ENCODE assay signal across 15 mouse cellular contexts in the genomic region with DNA sequence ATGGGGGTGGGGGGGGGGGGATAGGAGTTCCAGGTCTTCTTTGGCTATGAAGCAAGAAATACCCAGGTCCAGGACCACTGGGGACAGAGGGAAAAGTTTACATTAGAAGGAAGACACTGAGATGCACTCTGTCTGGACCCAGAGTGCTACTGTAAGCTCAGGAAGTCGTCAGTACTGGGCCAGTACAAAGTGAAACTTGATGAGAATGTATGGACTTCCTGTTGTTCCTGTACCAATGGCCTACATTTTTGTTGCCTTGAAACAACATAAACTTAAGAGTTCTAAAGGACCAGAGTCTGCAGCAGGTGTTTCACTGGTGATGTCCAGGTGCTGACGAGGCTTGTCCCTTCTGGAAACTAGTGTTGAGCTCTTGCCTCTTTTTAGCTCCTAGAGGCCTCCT. TPM values are rescaled to one million over a fixed set of nuclear protein-coding genes. Genes with fewer than 3 reads are reported as not detected.
DNase-seq lines count a peak whose midpoint lies in the region; ATAC-seq and TF ChIP-seq lines count a peak whose summit lies in the region.
"Had no signal": no experiment of that assay in that cellular context is flagged by ENCODE, and none has a peak within 500 bp of the region (broad histone marks: within the 10 kb centered on the region; RNA-seq: fewer than 3 reads in every experiment).

No protein-coding gene starts in this region.

- peaks cover 0 to 16% of the 10 kb centered on the region in 2 experiments; a peak in 3 of 4 replicates for H3K4me1 ChIP-seq in heart, embryonic 14.5 days (ENCODE audit: control insufficient read depth in 2 of 2, insufficient read depth in 2 of 2, low read length in 2 of 2)
- peaks cover 13% of the 10 kb centered on the region; the same call in 1 of the 2 replicates for H3K4me1 ChIP-seq in heart, embryonic 10.5 days
- peaks cover 6% of the 10 kb centered on the region for H3K4me1 ChIP-seq in testis, adult 2 months (ENCODE audit: control insufficient read depth, insufficient read depth, low read length)
- peaks cover 35% of the 10 kb centered on the region for H3K4me1 ChIP-seq in liver, embryonic 12.5 days

- H3K9ac ChIP-seq in heart, embryonic 14.5 days (ENCODE audit: low read length), result no peak overlapping the region
- no peak overlapping the region; the same call in 1 of the 2 replicates for H3K9ac ChIP-seq in liver, embryonic 12.5 days

- TF ChIP-seq CTCF in testis, adult 2 months (IDR thresholded peaks at IDR 0.05; ENCODE audit: control insufficient read depth, insufficient read depth, insufficient replicate concordance, low read depth, low read length), result no peak

- no peak overlapping the region for H3K4me3 ChIP-seq in heart, embryonic 14.5 days (ENCODE audit: control insufficient read depth in 1 of 2, insufficient read depth in 1 of 2, low read depth in 1 of 2, low read length in 2 of 2)
- H3K4me3 ChIP-seq in heart, embryonic 10.5 days, result no peak overlapping the region; the same call in 1 of the 2 replicates
- peak overlapping the region; percentile 44 for H3K4me3 ChIP-seq in testis, adult 2 months (ENCODE audit: control insufficient read depth, low read depth, low read length)
- no peak overlapping the region for H3K4me3 ChIP-seq in liver, embryonic 12.5 days

- ATAC-seq in heart, embryonic 14.5 days (ENCODE audit: insufficient number of reproducible peaks, insufficient read depth, low FRiP score, low read depth), result no peak
- no peak for ATAC-seq in liver, embryonic 12.5 days
- ATAC-seq: forebrain, embryonic 14.5 days; hindbrain, postnatal 0 days; Patski had no signal

- H3K4me2 ChIP-seq in heart, embryonic 14.5 days (ENCODE audit: low read length), result peak overlapping the region; percentile 68
- H3K4me2 ChIP-seq in liver, embryonic 12.5 days, result peak overlapping the region; percentile 84

- no peak overlapping the region for H3K27ac ChIP-seq in heart, embryonic 14.5 days (replicated peaks in 1 of 2; ENCODE audit: control insufficient read depth in 1 of 2, insufficient read depth in 1 of 2, low read depth in 2 of 2, low read length in 2 of 2)
- H3K27ac ChIP-seq in heart, embryonic 10.5 days, result no peak overlapping the region
- H3K27ac ChIP-seq in testis, adult 2 months (ENCODE audit: control insufficient read depth, insufficient read depth, low read depth, low read length), result no peak overlapping the region
- H3K27ac ChIP-seq in liver, embryonic 12.5 days, result no peak overlapping the region

- peaks cover 3% of the 10 kb centered on the region; the same call in 1 of the 2 replicates for H3K9me3 ChIP-seq in heart, embryonic 14.5 days (ENCODE audit: control insufficient read depth, low read length)
- no peaks in the 10 kb centered on the region; the same call in 1 of the 2 replicates for H3K9me3 ChIP-seq in heart, embryonic 10.5 days
- no peaks in the 10 kb centered on the region for H3K9me3 ChIP-seq in liver, embryonic 12.5 days (replicated peaks)
- H3K9me3 ChIP-seq: embryonic facial prominence, embryonic 15.5 days had no signal

- TF ChIP-seq POLR2A in testis, adult 2 months (IDR thresholded peaks at IDR 0.05; ENCODE audit: control insufficient read depth, low read depth, low read length), result no peak

- WGBS in heart, embryonic 14.5 days, result 67% methylated on average over 2 of the region's 2 CpGs
- 69% methylated on average over 2 of the region's 2 CpGs for WGBS in heart, embryonic 10.5 days
- WGBS in liver, embryonic 12.5 days (ENCODE audit: insufficient replicate concordance), result 58% methylated on average over 2 of the region's 2 CpGs

- no peaks in the 10 kb centered on the region for H3K27me3 ChIP-seq in heart, embryonic 14.5 days (ENCODE audit: control insufficient read depth, insufficient read depth, low read length)
- no peaks in the 10 kb centered on the region for H3K27me3 ChIP-seq in heart, embryonic 10.5 days (ENCODE audit: insufficient read depth, poor library complexity, severe bottlenecking)
- no peaks in the 10 kb centered on the region for H3K27me3 ChIP-seq in testis, adult 2 months (ENCODE audit: control insufficient read depth, insufficient read depth, low read length)
- H3K27me3 ChIP-seq in liver, embryonic 12.5 days (replicated peaks), result no peaks in the 10 kb centered on the region
- H3K27me3 ChIP-seq: embryonic facial prominence, embryonic 15.5 days; Patski had no signal

- no peaks in the 10 kb centered on the region for H3K36me3 ChIP-seq in heart, embryonic 14.5 days (ENCODE audit: control insufficient read depth, insufficient read depth, low read length)
- H3K36me3 ChIP-seq in heart, embryonic 10.5 days, result no peaks in the 10 kb centered on the region
- H3K36me3 ChIP-seq in testis, adult 2 months (ENCODE audit: control insufficient read depth, insufficient read depth, low read length), result peaks cover 2% of the 10 kb centered on the region
- H3K36me3 ChIP-seq in liver, embryonic 12.5 days, result peaks cover 3% of the 10 kb centered on the region; the same call in 1 of the 2 replicates
- H3K36me3 ChIP-seq: embryonic facial prominence, embryonic 15.5 days had no signal

- no peak for DNase-seq in heart, embryonic 10.5 days (ENCODE audit: low spot score)
- no peak for DNase-seq in testis, postnatal 10 days (ENCODE audit: low spot score)
- no peak for DNase-seq in frontal cortex, adult 2 months (ENCODE audit: extremely low spot score in 1 of 2, low spot score in 1 of 2)
- no peak for DNase-seq in layer of hippocampus, postnatal 25 days (ENCODE audit: extremely low spot score in 1 of 2, low spot score in 1 of 2)
- no peak for DNase-seq in frontal cortex, postnatal 25 days (ENCODE audit: low spot score in 2 of 2)
- DNase-seq: adrenal gland, adult 8-10 months; cerebellum, postnatal 14 days; spleen, adult 18-20 months had no signal

RNA-seq across cellular contexts. Expression of gene Zc3h7a, which starts 1.2 kb away (rescaled TPM):
- polyA plus RNA-seq in heart, embryonic 14.5 days (2014; fragmentation: Nextera tagmentation; extraction: Ambion mirVana), result 70.6 and 72.1 TPM in 2 replicates
- 78.2 and 82.7 TPM in 2 replicates for polyA plus RNA-seq in heart, embryonic 10.5 days (2016; fragmentation: Nextera tagmentation; extraction: Ambion mirVana)
- polyA plus RNA-seq in testis, adult 2 months (2012; rRNA removed), result 42.5 and 51.5 TPM in 2 replicates
- polyA plus RNA-seq in liver, embryonic 12.5 days (2016; fragmentation: Nextera tagmentation; extraction: Ambion mirVana), result 52.5 and 55.0 TPM in 2 replicates
- polyA plus RNA-seq in frontal cortex, adult 2 months (2012; rRNA removed), result 90.4 and 104 TPM in 2 replicates
- 10 to 100 TPM; 58.0 to 80.6 TPM for total RNA-seq in layer of hippocampus, postnatal 25 days (2021)

RNA-seq across cellular contexts. Expression of gene Rsl1d1, which starts 25.7 kb away (rescaled TPM):
- polyA plus RNA-seq in heart, embryonic 14.5 days (2014; fragmentation: Nextera tagmentation; extraction: Ambion mirVana), result 119 and 124 TPM in 2 replicates
- 178 and 219 TPM in 2 replicates for polyA plus RNA-seq in heart, embryonic 10.5 days (2016; fragmentation: Nextera tagmentation; extraction: Ambion mirVana)
- 7.1 and 8.3 TPM in 2 replicates for polyA plus RNA-seq in testis, adult 2 months (2012; rRNA removed)
- polyA plus RNA-seq in liver, embryonic 12.5 days (2016; fragmentation: Nextera tagmentation; extraction: Ambion mirVana), result 207 TPM in 2 replicates
- polyA plus RNA-seq in frontal cortex, adult 2 months (2012; rRNA removed), result 41.9 and 45.8 TPM in 2 replicates
- total RNA-seq in layer of hippocampus, postnatal 25 days (2021), result 10 to 100 TPM; 54.1 to 55.0 TPM

RNA-seq across cellular contexts. Expression of gene Txndc11, which starts 43.0 kb away (rescaled TPM):
- polyA plus RNA-seq in heart, embryonic 14.5 days (2014; fragmentation: Nextera tagmentation; extraction: Ambion mirVana), result 31.9 and 33.8 TPM in 2 replicates
- polyA plus RNA-seq in heart, embryonic 10.5 days (2016; fragmentation: Nextera tagmentation; extraction: Ambion mirVana), result 32.8 and 40.8 TPM in 2 replicates
- polyA plus RNA-seq in testis, adult 2 months (2012; rRNA removed), result 9.0 and 11.6 TPM in 2 replicates
- polyA plus RNA-seq in liver, embryonic 12.5 days (2016; fragmentation: Nextera tagmentation; extraction: Ambion mirVana), result 24.7 and 25.3 TPM in 2 replicates
- polyA plus RNA-seq in frontal cortex, adult 2 months (2012; rRNA removed), result 31.0 and 32.7 TPM in 2 replicates
- total RNA-seq in layer of hippocampus, postnatal 25 days (2021), result 10 to 100 TPM; 27.3 to 31.5 TPM
